Comparison of ENCODE assay signal across 11 mouse cellular contexts in genomic region chr5:25957050-25957449, GRCm38 (mm10). TPM values are rescaled to one million over a fixed set of nuclear protein-coding genes. Genes with fewer than 3 reads are reported as not detected.
A peak's percentile ranks its signal among the peaks of the same experiment; 100 is the strongest.
ATAC-seq lines count a peak whose summit lies in the region.
"Not testable (repeated sequence)": the region's sequence is repeated elsewhere in the genome, so short reads cannot be mapped to it uniquely, and the experiment has no call there.
"Had no signal": no experiment of that assay in that cellular context is flagged by ENCODE, and none has a peak within 500 bp of the region (broad histone marks: within the 10 kb centered on the region; RNA-seq: fewer than 3 reads in every experiment).

No protein-coding gene starts in this region.

- H3K9me3 ChIP-seq in embryonic facial prominence, embryonic 15.5 days (replicated peaks); heart, embryonic 11.5 days (replicated peaks; ENCODE audit: control insufficient read depth, low read length); hindbrain, embryonic 12.5 days (replicated peaks); intestine, embryonic 16.5 days (ENCODE audit: control insufficient read depth, low read length); liver, embryonic 12.5 days (replicated peaks); midbrain, embryonic 15.5 days; neural tube, embryonic 15.5 days (replicated peaks): not testable (repeated sequence)

- not testable (repeated sequence) for H3K36me3 ChIP-seq in embryonic facial prominence, embryonic 15.5 days; heart, embryonic 11.5 days (ENCODE audit: control insufficient read depth, insufficient read depth, low read length); hindbrain, embryonic 12.5 days; intestine, embryonic 16.5 days (ENCODE audit: control insufficient read depth, insufficient read depth, low read length); liver, embryonic 12.5 days; midbrain, embryonic 15.5 days (replicated peaks); neural tube, embryonic 15.5 days

- not testable (repeated sequence) for H3K4me2 ChIP-seq in embryonic facial prominence, embryonic 15.5 days (replicated peaks)
- peak overlapping the region; percentile 56 for H3K4me2 ChIP-seq in heart, embryonic 11.5 days
- H3K4me2 ChIP-seq in hindbrain, embryonic 12.5 days (replicated peaks) = peak overlapping the region; percentile 31
- H3K4me2 ChIP-seq in intestine, embryonic 16.5 days (ENCODE audit: low read depth, low read length) = peak overlapping the region; percentile 22; the same call in 1 of the 2 replicates
- H3K4me2 ChIP-seq in liver, embryonic 12.5 days = 0 out of 2 replicates have a peak overlapping the region, but pooled peaks have one; percentile 20
- peak overlapping the region; percentile 39 for H3K4me2 ChIP-seq in midbrain, embryonic 15.5 days
- peak overlapping the region; percentile 47 for H3K4me2 ChIP-seq in neural tube, embryonic 15.5 days

- not testable (repeated sequence) for H3K27ac ChIP-seq in embryonic facial prominence, embryonic 15.5 days (replicated peaks); heart, embryonic 11.5 days (ENCODE audit: low read depth, low read length); hindbrain, embryonic 12.5 days; intestine, embryonic 16.5 days (ENCODE audit: low read length); liver, embryonic 12.5 days; midbrain, embryonic 15.5 days; neural tube, embryonic 15.5 days (replicated peaks)

- WGBS in embryonic facial prominence, embryonic 15.5 days = 60% methylated on average over 17 of the region's 17 CpGs
- 33% methylated on average over 15 of the region's 17 CpGs for WGBS in heart, embryonic 11.5 days (ENCODE audit: insufficient replicate concordance)
- 66% methylated on average over 17 of the region's 17 CpGs for WGBS in hindbrain, embryonic 12.5 days
- WGBS in intestine, embryonic 16.5 days = 41% methylated on average over 16 of the region's 17 CpGs
- 34% methylated on average over 17 of the region's 17 CpGs for WGBS in liver, embryonic 12.5 days (ENCODE audit: insufficient replicate concordance)
- 64% methylated on average over 17 of the region's 17 CpGs for WGBS in midbrain, embryonic 15.5 days
- WGBS in neural tube, embryonic 15.5 days = 63% methylated on average over 17 of the region's 17 CpGs

- H3K27me3 ChIP-seq in embryonic facial prominence, embryonic 15.5 days; heart, embryonic 11.5 days (ENCODE audit: control insufficient read depth, insufficient read depth, low read length); hindbrain, embryonic 12.5 days; intestine, embryonic 16.5 days (replicated peaks; ENCODE audit: control insufficient read depth, insufficient read depth, low read length); liver, embryonic 12.5 days (replicated peaks); midbrain, embryonic 15.5 days (replicated peaks); neural tube, embryonic 15.5 days (replicated peaks): not testable (repeated sequence)

- H3K9ac ChIP-seq in embryonic facial prominence, embryonic 15.5 days; heart, embryonic 11.5 days (ENCODE audit: low read depth, low read length); hindbrain, embryonic 12.5 days; intestine, embryonic 16.5 days (ENCODE audit: low read depth, low read length); liver, embryonic 12.5 days; midbrain, embryonic 15.5 days; neural tube, embryonic 15.5 days (replicated peaks): not testable (repeated sequence)

- H3K4me1 ChIP-seq in embryonic facial prominence, embryonic 15.5 days; heart, embryonic 11.5 days (ENCODE audit: control insufficient read depth, insufficient read depth, low read length); hindbrain, embryonic 12.5 days; intestine, embryonic 16.5 days (ENCODE audit: control insufficient read depth, insufficient read depth, low read length); liver, embryonic 12.5 days; midbrain, embryonic 15.5 days; neural tube, embryonic 15.5 days: not testable (repeated sequence)

- not testable (repeated sequence) for H3K4me3 ChIP-seq in embryonic facial prominence, embryonic 15.5 days (replicated peaks); intestine, embryonic 16.5 days (ENCODE audit: low read length); liver, embryonic 12.5 days
- H3K4me3 ChIP-seq in heart, embryonic 11.5 days (ENCODE audit: low read depth, low read length) = peak overlapping the region; percentile 27
- peak overlapping the region; percentile 14; the same call in 1 of the 2 replicates for H3K4me3 ChIP-seq in hindbrain, embryonic 12.5 days
- peak overlapping the region; percentile 24 for H3K4me3 ChIP-seq in midbrain, embryonic 15.5 days
- peak overlapping the region; percentile 24 for H3K4me3 ChIP-seq in neural tube, embryonic 15.5 days (replicated peaks)

- peak; percentile 43 for ATAC-seq in embryonic facial prominence, embryonic 15.5 days (ENCODE audit: insufficient number of reproducible peaks, low FRiP score, low TSS enrichment, low read depth)
- not testable (repeated sequence) for ATAC-seq in heart, embryonic 11.5 days (replicated peaks; ENCODE audit: insufficient number of reproducible peaks, low FRiP score, low TSS enrichment); hindbrain, embryonic 12.5 days (ENCODE audit: low FRiP score); intestine, embryonic 16.5 days; liver, embryonic 12.5 days; midbrain, embryonic 15.5 days (replicated peaks); neural tube, embryonic 15.5 days (ENCODE audit: low FRiP score)

RNA-seq across cellular contexts. Expression of gene Gm21671, which starts 2.8 kb away (rescaled TPM):
- 0.09 and 0.20 TPM in 2 replicates for polyA plus RNA-seq in embryonic facial prominence, embryonic 15.5 days (2015; fragmentation: Nextera tagmentation; extraction: Ambion mirVana)
- polyA plus RNA-seq in heart, embryonic 11.5 days (2014; fragmentation: Nextera tagmentation; extraction: Ambion mirVana) = 0.07 TPM in 1 of 2 replicates, not detected in the other
- not detected in 2 replicates for polyA plus RNA-seq in hindbrain, embryonic 12.5 days (2016; fragmentation: Nextera tagmentation; extraction: Ambion mirVana)
- not detected in 2 replicates for polyA plus RNA-seq in intestine, embryonic 16.5 days (2015; fragmentation: Nextera tagmentation; extraction: Ambion mirVana)
- polyA plus RNA-seq in liver, embryonic 12.5 days (2016; fragmentation: Nextera tagmentation; extraction: Ambion mirVana) = not detected in 2 replicates
- polyA plus RNA-seq in midbrain, embryonic 15.5 days (2015; fragmentation: Nextera tagmentation; extraction: Ambion mirVana) = 0.12 and 0.27 TPM in 2 replicates
- polyA plus RNA-seq in neural tube, embryonic 15.5 days (2015; fragmentation: Nextera tagmentation; extraction: Ambion mirVana) = 0.23 TPM in 1 of 2 replicates, not detected in the other
- polyA plus RNA-seq: cortical plate, adult 2 months; G1E; intestine, postnatal 0 days had no signal

RNA-seq across cellular contexts. Expression of gene Gm21663, which starts 14.9 kb away (rescaled TPM):
- 0.16 and 0.23 TPM in 2 replicates for polyA plus RNA-seq in embryonic facial prominence, embryonic 15.5 days (2015; fragmentation: Nextera tagmentation; extraction: Ambion mirVana)
- 0.06 and 0.20 TPM in 2 replicates for polyA plus RNA-seq in heart, embryonic 11.5 days (2014; fragmentation: Nextera tagmentation; extraction: Ambion mirVana)
- polyA plus RNA-seq in hindbrain, embryonic 12.5 days (2016; fragmentation: Nextera tagmentation; extraction: Ambion mirVana) = not detected in 2 replicates
- not detected in 2 replicates for polyA plus RNA-seq in intestine, embryonic 16.5 days (2015; fragmentation: Nextera tagmentation; extraction: Ambion mirVana)
- not detected in 2 replicates for polyA plus RNA-seq in liver, embryonic 12.5 days (2016; fragmentation: Nextera tagmentation; extraction: Ambion mirVana)
- 0.08 and 0.09 TPM in 2 replicates for polyA plus RNA-seq in midbrain, embryonic 15.5 days (2015; fragmentation: Nextera tagmentation; extraction: Ambion mirVana)
- polyA plus RNA-seq in neural tube, embryonic 15.5 days (2015; fragmentation: Nextera tagmentation; extraction: Ambion mirVana) = 0.10 and 0.17 TPM in 2 replicates
- polyA plus RNA-seq: cortical plate, adult 2 months; G1E; intestine, postnatal 0 days; liver, embryonic 15.5 days had no signal

RNA-seq across cellular contexts. Expression of gene Gm21680, which starts 15.4 kb away (rescaled TPM):
- 0.17 and 0.20 TPM in 2 replicates for polyA plus RNA-seq in embryonic facial prominence, embryonic 15.5 days (2015; fragmentation: Nextera tagmentation; extraction: Ambion mirVana)
- 0.16 and 0.27 TPM in 2 replicates for polyA plus RNA-seq in heart, embryonic 11.5 days (2014; fragmentation: Nextera tagmentation; extraction: Ambion mirVana)
- 0.08 TPM in 1 of 2 replicates, not detected in the other for polyA plus RNA-seq in hindbrain, embryonic 12.5 days (2016; fragmentation: Nextera tagmentation; extraction: Ambion mirVana)
- polyA plus RNA-seq in intestine, embryonic 16.5 days (2015; fragmentation: Nextera tagmentation; extraction: Ambion mirVana) = not detected in 2 replicates
- not detected in 2 replicates for polyA plus RNA-seq in liver, embryonic 12.5 days (2016; fragmentation: Nextera tagmentation; extraction: Ambion mirVana)
- polyA plus RNA-seq in midbrain, embryonic 15.5 days (2015; fragmentation: Nextera tagmentation; extraction: Ambion mirVana) = 0.11 and 0.14 TPM in 2 replicates
- 0.26 and 0.42 TPM in 2 replicates for polyA plus RNA-seq in neural tube, embryonic 15.5 days (2015; fragmentation: Nextera tagmentation; extraction: Ambion mirVana)
- polyA plus RNA-seq: cortical plate, adult 2 months; G1E; intestine, postnatal 0 days; liver, embryonic 15.5 days had no signal

RNA-seq across cellular contexts. Expression of gene Gm21698, which starts 31.4 kb away (rescaled TPM):
- 0.25 and 0.29 TPM in 2 replicates for polyA plus RNA-seq in embryonic facial prominence, embryonic 15.5 days (2015; fragmentation: Nextera tagmentation; extraction: Ambion mirVana)
- 0.23 and 0.26 TPM in 2 replicates for polyA plus RNA-seq in heart, embryonic 11.5 days (2014; fragmentation: Nextera tagmentation; extraction: Ambion mirVana)
- 0.20 TPM in 1 of 2 replicates, not detected in the other for polyA plus RNA-seq in hindbrain, embryonic 12.5 days (2016; fragmentation: Nextera tagmentation; extraction: Ambion mirVana)
- not detected in 2 replicates for polyA plus RNA-seq in intestine, embryonic 16.5 days (2015; fragmentation: Nextera tagmentation; extraction: Ambion mirVana)
- 0.06 TPM in 1 of 2 replicates, not detected in the other for polyA plus RNA-seq in liver, embryonic 12.5 days (2016; fragmentation: Nextera tagmentation; extraction: Ambion mirVana)
- 0.09 and 0.46 TPM in 2 replicates for polyA plus RNA-seq in midbrain, embryonic 15.5 days (2015; fragmentation: Nextera tagmentation; extraction: Ambion mirVana)
- 0.08 and 0.22 TPM in 2 replicates for polyA plus RNA-seq in neural tube, embryonic 15.5 days (2015; fragmentation: Nextera tagmentation; extraction: Ambion mirVana)
- polyA plus RNA-seq: cortical plate, adult 2 months; G1E; intestine, postnatal 0 days; liver, embryonic 15.5 days had no signal

RNA-seq across cellular contexts. Expression of gene Gm1979, which starts 47.5 kb away (rescaled TPM):
- 0.21 and 0.26 TPM in 2 replicates for polyA plus RNA-seq in embryonic facial prominence, embryonic 15.5 days (2015; fragmentation: Nextera tagmentation; extraction: Ambion mirVana)
- 0.31 TPM in 1 of 2 replicates, not detected in the other for polyA plus RNA-seq in heart, embryonic 11.5 days (2014; fragmentation: Nextera tagmentation; extraction: Ambion mirVana)
- polyA plus RNA-seq in hindbrain, embryonic 12.5 days (2016; fragmentation: Nextera tagmentation; extraction: Ambion mirVana) = not detected in 2 replicates
- not detected in 2 replicates for polyA plus RNA-seq in intestine, embryonic 16.5 days (2015; fragmentation: Nextera tagmentation; extraction: Ambion mirVana)
- not detected in 2 replicates for polyA plus RNA-seq in liver, embryonic 12.5 days (2016; fragmentation: Nextera tagmentation; extraction: Ambion mirVana)
- 0.18 and 0.70 TPM in 2 replicates for polyA plus RNA-seq in midbrain, embryonic 15.5 days (2015; fragmentation: Nextera tagmentation; extraction: Ambion mirVana)
- polyA plus RNA-seq in neural tube, embryonic 15.5 days (2015; fragmentation: Nextera tagmentation; extraction: Ambion mirVana) = 0.40 and 0.57 TPM in 2 replicates
- polyA plus RNA-seq: cortical plate, adult 2 months; G1E; intestine, postnatal 0 days; liver, embryonic 15.5 days had no signal
